Mouse (Mus musculus) olfactory bulb, adult 2 months (tissue): ENCODE measurements around the gene Rpl23a.
A peak's percentile ranks its signal among the peaks of the same experiment; 100 is the strongest.

ENCODE experiments used
- CTCF ChIP-seq: fragments of 200-500 bp; IDR thresholded peaks from 2 replicates; pipeline ENCODE4 v1.5.1; 2012; ENCODE audit warnings: low read depth, mild to moderate bottlenecking, low read length, moderate library complexity; ENCODE audit not compliant: insufficient read depth
- POLR2A ChIP-seq: fragments of 200-500 bp; IDR thresholded peaks from 2 replicates; pipeline ENCODE4 v1.6.1; 2012; ENCODE audit warnings: mild to moderate bottlenecking, low read depth, low read length, moderate library complexity; ENCODE audit not compliant: insufficient read depth

GRCm38 (mm10) chr11:78188331-78189233 is 5.2 kb upstream of the Rpl23a start, which contains the start of gene Rab34:
- no peak for TF ChIP-seq CTCF
- peak; percentile 64 for TF ChIP-seq POLR2A
